Mouse (Mus musculus): ENCODE measurements around the gene Barx2.

Barx2 gene

GRCm38 (mm10) chr9:31808753-31809152 is 104.5 kb downstream of the Barx2 start:
- no peak for DNase-seq (ENCODE audit: low read depth)

- DNase-seq (ENCODE audit: low read depth): no peak
Observed at GRCm38 (mm10) chr9:31802641-31803040, 110.6 kb downstream of the Barx2 start.

Data from naive thymus-derived CD4-positive, alpha-beta T cell, adult 2 months (primary cell).